Mouse (Mus musculus): ENCODE data around the gene Spib. TPM values are rescaled to one million over a fixed set of nuclear protein-coding genes. Genes with fewer than 3 reads are reported as not detected.

The Spib gene
- polyA plus RNA-seq, 1 experiment from 2014 or later: not detected

- no peak for ATAC-seq (ENCODE audit: low FRiP score)
- Histone ChIP-seq H3K9me3 (ENCODE audit: control insufficient read depth, low read length) (no peaks in the 10 kb centered on the region), H3K27me3 (ENCODE audit: control insufficient read depth, insufficient read depth, low read length) (peaks cover 20% of the 10 kb centered on the region), H3K4me2 (no peak overlapping the region), H3K36me3 (ENCODE audit: control insufficient read depth, insufficient read depth, low read length) (no peaks in the 10 kb centered on the region), H3K4me3 (ENCODE audit: low read depth, low read length) (no peak overlapping the region), H3K27ac (ENCODE audit: low read depth, low read length) (no peak overlapping the region), H3K9ac (ENCODE audit: low read length) (no peak overlapping the region), H3K4me1 (ENCODE audit: control insufficient read depth, insufficient read depth, low read length) (peaks cover 7% of the 10 kb centered on the region)
- no peak for DNase-seq (ENCODE audit: low spot score, missing footprints)
- WGBS: 77% methylated on average over 2 of the region's 2 CpGs
Observed at GRCm38 (mm10) chr7:44523056-44523455, 8.8 kb downstream of the Spib start.

- Histone ChIP-seq H3K27me3 (ENCODE audit: control insufficient read depth, insufficient read depth, low read length) (peaks cover 18% of the 10 kb centered on the region), H3K9me3 (ENCODE audit: control insufficient read depth, low read length) (no peaks in the 10 kb centered on the region), H3K36me3 (ENCODE audit: control insufficient read depth, insufficient read depth, low read length) (no peaks in the 10 kb centered on the region), H3K4me2 (peak overlapping the region; percentile 25; the same call in 1 of the 2 replicates), H3K27ac (ENCODE audit: low read depth, low read length) (no peak overlapping the region), H3K4me1 (ENCODE audit: control insufficient read depth, insufficient read depth, low read length) (peaks cover 3% of the 10 kb centered on the region; the same call in 1 of the 2 replicates), H3K9ac (ENCODE audit: low read length) (no peak overlapping the region), H3K4me3 (ENCODE audit: low read depth, low read length) (no peak overlapping the region)
- peak; percentile 92 for DNase-seq (ENCODE audit: low spot score, missing footprints)
- peak; percentile 79 for ATAC-seq (ENCODE audit: low FRiP score)
- WGBS: 4% methylated on average over 20 of the region's 20 CpGs
Observed at GRCm38 (mm10) chr7:44521710-44522109, 10.2 kb downstream of the Spib start.

GRCm38 (mm10) chr7:44520990-44521389 is 10.9 kb downstream of the Spib start:
- no peak for DNase-seq (ENCODE audit: low spot score, missing footprints)
- Histone ChIP-seq H3K9ac (ENCODE audit: low read length) (no peak overlapping the region), H3K36me3 (ENCODE audit: control insufficient read depth, insufficient read depth, low read length) (no peaks in the 10 kb centered on the region), H3K4me3 (ENCODE audit: low read depth, low read length) (no peak overlapping the region), H3K4me2 (no peak overlapping the region), H3K27ac (ENCODE audit: low read depth, low read length) (no peak overlapping the region), H3K4me1 (ENCODE audit: control insufficient read depth, insufficient read depth, low read length) (peaks cover 3% of the 10 kb centered on the region; the same call in 1 of the 2 replicates), H3K9me3 (ENCODE audit: control insufficient read depth, low read length) (no peaks in the 10 kb centered on the region), H3K27me3 (ENCODE audit: control insufficient read depth, insufficient read depth, low read length) (peaks cover 18% of the 10 kb centered on the region)
- no peak for ATAC-seq (ENCODE audit: low FRiP score)
- WGBS: 67% methylated on average over 3 of the region's 3 CpGs

- DNase-seq (ENCODE audit: low spot score, missing footprints) (no peak), ATAC-seq (ENCODE audit: low FRiP score) (no peak)
- Histone ChIP-seq H3K36me3 (ENCODE audit: control insufficient read depth, insufficient read depth, low read length) (no peaks in the 10 kb centered on the region), H3K27ac (ENCODE audit: low read depth, low read length) (no peak overlapping the region), H3K9me3 (ENCODE audit: control insufficient read depth, low read length) (no peaks in the 10 kb centered on the region), H3K9ac (ENCODE audit: low read length) (no peak overlapping the region), H3K4me1 (ENCODE audit: control insufficient read depth, insufficient read depth, low read length) (peaks cover 3% of the 10 kb centered on the region; the same call in 1 of the 2 replicates), H3K27me3 (ENCODE audit: control insufficient read depth, insufficient read depth, low read length) (peaks cover 11% of the 10 kb centered on the region), H3K4me2 (no peak overlapping the region), H3K4me3 (ENCODE audit: low read depth, low read length) (no peak overlapping the region)
- WGBS: 66% methylated on average over 9 of the region's 9 CpGs
Observed at GRCm38 (mm10) chr7:44519240-44519913, 12.5 kb downstream of the Spib start.

GRCm38 (mm10) chr7:44507491-44507890 is 24.4 kb downstream of the Spib start:
- Histone ChIP-seq H3K36me3 (ENCODE audit: control insufficient read depth, insufficient read depth, low read length) (no peaks in the 10 kb centered on the region), H3K4me2 (no peak overlapping the region), H3K27ac (ENCODE audit: low read depth, low read length) (no peak overlapping the region), H3K9me3 (ENCODE audit: control insufficient read depth, low read length) (no peaks in the 10 kb centered on the region; the same call in 1 of the 2 replicates), H3K9ac (ENCODE audit: low read length) (no peak overlapping the region), H3K4me3 (ENCODE audit: low read depth, low read length) (no peak overlapping the region), H3K4me1 (ENCODE audit: control insufficient read depth, insufficient read depth, low read length) (no peaks in the 10 kb centered on the region), H3K27me3 (ENCODE audit: control insufficient read depth, insufficient read depth, low read length) (no peaks in the 10 kb centered on the region)
- ATAC-seq (ENCODE audit: low FRiP score): no peak
- DNase-seq (ENCODE audit: low spot score, missing footprints): no peak

GRCm38 (mm10) chr7:44501563-44502115 is 30.2 kb downstream of the Spib start:
- Histone ChIP-seq H3K27ac (ENCODE audit: low read depth, low read length) (no peak overlapping the region), H3K9ac (ENCODE audit: low read length) (no peak overlapping the region), H3K9me3 (ENCODE audit: control insufficient read depth, low read length) (no peaks in the 10 kb centered on the region; the same call in 1 of the 2 replicates), H3K4me3 (ENCODE audit: low read depth, low read length) (no peak overlapping the region), H3K4me1 (ENCODE audit: control insufficient read depth, insufficient read depth, low read length) (no peaks in the 10 kb centered on the region), H3K27me3 (ENCODE audit: control insufficient read depth, insufficient read depth, low read length) (no peaks in the 10 kb centered on the region), H3K36me3 (ENCODE audit: control insufficient read depth, insufficient read depth, low read length) (no peaks in the 10 kb centered on the region), H3K4me2 (no peak overlapping the region)
- ATAC-seq (ENCODE audit: low FRiP score): no peak
- 36% methylated on average over 5 of the region's 5 CpGs for WGBS
- peak; percentile 95 for DNase-seq (ENCODE audit: low spot score, missing footprints)

GRCm38 (mm10) chr7:44500046-44500445 is 31.8 kb downstream of the Spib start:
- H3K9ac ChIP-seq (ENCODE audit: low read length): no peak overlapping the region
- H3K4me2 ChIP-seq: no peak overlapping the region
- no peaks in the 10 kb centered on the region; the same call in 1 of the 2 replicates for H3K9me3 ChIP-seq (ENCODE audit: control insufficient read depth, low read length)
- no peak overlapping the region for H3K4me3 ChIP-seq (ENCODE audit: low read depth, low read length)
- ATAC-seq (ENCODE audit: low FRiP score): no peak
- H3K27ac ChIP-seq (ENCODE audit: low read depth, low read length): no peak overlapping the region
- no peak for DNase-seq (ENCODE audit: low spot score, missing footprints)
- no peaks in the 10 kb centered on the region for H3K27me3 ChIP-seq (ENCODE audit: control insufficient read depth, insufficient read depth, low read length)
- WGBS: 50% methylated on average over 16 of the region's 20 CpGs
- H3K4me1 ChIP-seq (ENCODE audit: control insufficient read depth, insufficient read depth, low read length): peaks cover 8% of the 10 kb centered on the region
- no peaks in the 10 kb centered on the region for H3K36me3 ChIP-seq (ENCODE audit: control insufficient read depth, insufficient read depth, low read length)

GRCm38 (mm10) chr7:44498922-44499321 is 32.9 kb downstream of the Spib start:
- H3K9me3 ChIP-seq (ENCODE audit: control insufficient read depth, low read length): no peaks in the 10 kb centered on the region
- no peak for ATAC-seq (ENCODE audit: low FRiP score)
- DNase-seq (ENCODE audit: low spot score, missing footprints): no peak
- H3K4me3 ChIP-seq (ENCODE audit: low read depth, low read length): no peak overlapping the region
- no peak overlapping the region for H3K9ac ChIP-seq (ENCODE audit: low read length)
- H3K4me2 ChIP-seq: no peak overlapping the region
- WGBS: 70% methylated on average over 1 of the region's 1 CpGs
- peaks cover 10% of the 10 kb centered on the region for H3K4me1 ChIP-seq (ENCODE audit: control insufficient read depth, insufficient read depth, low read length)
- H3K36me3 ChIP-seq (ENCODE audit: control insufficient read depth, insufficient read depth, low read length): no peaks in the 10 kb centered on the region
- H3K27ac ChIP-seq (ENCODE audit: low read depth, low read length): no peak overlapping the region
- no peaks in the 10 kb centered on the region for H3K27me3 ChIP-seq (ENCODE audit: control insufficient read depth, insufficient read depth, low read length)

- no peaks in the 10 kb centered on the region for H3K9me3 ChIP-seq (ENCODE audit: control insufficient read depth, low read length)
- H3K27ac ChIP-seq (ENCODE audit: low read depth, low read length): no peak overlapping the region
- 84% methylated on average over 10 of the region's 10 CpGs for WGBS
Observed at GRCm38 (mm10) chr7:44497361-44498055, 34.4 kb downstream of the Spib start.

More at GRCm38 (mm10) chr7:44497361-44498055, 34.4 kb downstream of the Spib start:
- ATAC-seq (ENCODE audit: low FRiP score) (no peak), DNase-seq (ENCODE audit: low spot score, missing footprints) (no peak)
- no peaks in the 10 kb centered on the region for H3K36me3 ChIP-seq (ENCODE audit: control insufficient read depth, insufficient read depth, low read length)
- H3K4me1 ChIP-seq (ENCODE audit: control insufficient read depth, insufficient read depth, low read length): peaks cover 10% of the 10 kb centered on the region
- peak overlapping the region; percentile 76 for H3K4me3 ChIP-seq (ENCODE audit: low read depth, low read length)
- H3K4me2 ChIP-seq: peak overlapping the region; percentile 83
- no peaks in the 10 kb centered on the region for H3K27me3 ChIP-seq (ENCODE audit: control insufficient read depth, insufficient read depth, low read length)
- H3K9ac ChIP-seq (ENCODE audit: low read length): peak overlapping the region; percentile 93
